Mouse (Mus musculus): Measurements from ENCODE around the gene B4galnt4.

B4galnt4 gene

GRCm38 (mm10) chr7:141073782-141074181 is 12.9 kb downstream of the B4galnt4 start:
- DNase-seq = no peak

- no peak for DNase-seq
These were observed 16.9 kb downstream of the B4galnt4 start, which contains the start of gene Pkp3 for GRCm38 (mm10) chr7:141077841-141078240. Gene Pkp3 (plus strand): TSS chr7:141078218.

GRCm38 (mm10) chr7:141078876-141079275 is 18.0 kb downstream of the B4galnt4 start:
- DNase-seq = no peak

GRCm38 (mm10) chr7:141079481-141080449 is 18.9 kb downstream of the B4galnt4 start:
- no peak for DNase-seq

- DNase-seq = peak in 1 of 2 experiments; percentile 65
These were observed 27.0 kb downstream of the B4galnt4 start for GRCm38 (mm10) chr7:141087894-141088293.

GRCm38 (mm10) chr7:141088473-141088872 is 27.6 kb downstream of the B4galnt4 start:
- DNase-seq = peak in 1 of 2 experiments; percentile 31

- DNase-seq = no peak
These were observed 29.3 kb downstream of the B4galnt4 start for GRCm38 (mm10) chr7:141090228-141090627.

- peak; percentile 77 to 83 for DNase-seq
These were observed 31.3 kb downstream of the B4galnt4 start for GRCm38 (mm10) chr7:141092051-141092735.

GRCm38 (mm10) chr7:141093950-141094349 is 33.0 kb downstream of the B4galnt4 start:
- DNase-seq = no peak

GRCm38 (mm10) chr7:141094487-141095205 is 33.7 kb downstream of the B4galnt4 start:
- no peak for DNase-seq

- peak; percentile 48 to 66 for DNase-seq
These were observed 35.1 kb downstream of the B4galnt4 start for GRCm38 (mm10) chr7:141096021-141096420.

- peak; percentile 90 to 95 for DNase-seq
These were observed 35.7 kb downstream of the B4galnt4 start for GRCm38 (mm10) chr7:141096649-141097056.

GRCm38 (mm10) chr7:141097177-141097576 is 36.3 kb downstream of the B4galnt4 start:
- DNase-seq = no peak

GRCm38 (mm10) chr7:141099911-141100691 is 39.2 kb downstream of the B4galnt4 start, which contains the start of gene Sigirr:
Gene Sigirr (minus strand): TSS chr7:141100572.
- peak; percentile 42 to 52 for DNase-seq

- no peak for DNase-seq
These were observed 42.3 kb downstream of the B4galnt4 start for GRCm38 (mm10) chr7:141103161-141103560.

- DNase-seq = no peak
These were observed 55.0 kb downstream of the B4galnt4 start for GRCm38 (mm10) chr7:141115874-141116273.

GRCm38 (mm10) chr7:141117636-141118035 is 56.7 kb downstream of the B4galnt4 start, which contains the start of gene Ano9:
Gene Ano9 (minus strand): TSS chr7:141117806.
- DNase-seq = no peak

GRCm38 (mm10) chr7:141119487-141119886 is 58.6 kb downstream of the B4galnt4 start:
- DNase-seq = no peak

- DNase-seq = no peak
These were observed 59.7 kb downstream of the B4galnt4 start for GRCm38 (mm10) chr7:141120605-141121004.

- DNase-seq = no peak
These were observed 60.2 kb downstream of the B4galnt4 start for GRCm38 (mm10) chr7:141121051-141121531.

Data from thymus, adult 18-20 months (tissue).